Mouse (Mus musculus) spleen, adult 18-20 months (tissue): ENCODE data around the gene Cldn5.

Experiments used
- DNase-seq, 2 experiments: peaks; one replicate each; pipeline ENCODE4 v3.0.0; 2022; ENCODE audit warnings: mixed read lengths in 2 of 2

Cldn5 gene

GRCm38 (mm10) chr16:18786652-18787051 lies 10.0 kb downstream of the Cldn5 start:
- DNase-seq: no peak

- DNase-seq: no peak
These were observed 12.2 kb downstream of the Cldn5 start for GRCm38 (mm10) chr16:18788627-18789406.

- DNase-seq: no peak
These were observed 18.7 kb downstream of the Cldn5 start for GRCm38 (mm10) chr16:18795223-18795899.

- no peak for DNase-seq
These were observed 20.0 kb downstream of the Cldn5 start for GRCm38 (mm10) chr16:18796645-18797044.

- DNase-seq: no peak
These were observed 21.5 kb downstream of the Cldn5 start for GRCm38 (mm10) chr16:18798151-18798550.

GRCm38 (mm10) chr16:18798841-18799240 lies 22.2 kb downstream of the Cldn5 start:
- peak in 1 of 2 experiments; percentile 17 for DNase-seq

- DNase-seq: no peak
These were observed 29.1 kb downstream of the Cldn5 start for GRCm38 (mm10) chr16:18805746-18806145.

GRCm38 (mm10) chr16:18809001-18809400 lies 32.4 kb downstream of the Cldn5 start:
- DNase-seq: no peak

- no peak for DNase-seq
These were observed 34.4 kb downstream of the Cldn5 start for GRCm38 (mm10) chr16:18811032-18811431.

- peak; percentile 72 to 81 for DNase-seq
These were observed 35.1 kb downstream of the Cldn5 start, which contains the start of the genes Ufd1 and Cdc45 for GRCm38 (mm10) chr16:18811468-18812384. TSS of gene Ufd1 (plus strand) at chr16:18811779. TSS of gene Cdc45 (minus strand) at chr16:18811987.

GRCm38 (mm10) chr16:18812385-18812910 lies 35.8 kb downstream of the Cldn5 start:
- no peak for DNase-seq

- DNase-seq: no peak
These were observed 45.7 kb downstream of the Cldn5 start for GRCm38 (mm10) chr16:18822356-18822755.

- DNase-seq: no peak
These were observed 46.3 kb downstream of the Cldn5 start for GRCm38 (mm10) chr16:18822925-18823324.
